Mouse (Mus musculus) embryonic facial prominence, embryonic 11.5 days (tissue): ENCODE measurements around the gene Cd82. TPM values are rescaled to one million over a fixed set of nuclear protein-coding genes. Genes with fewer than 3 reads are reported as not detected.

ENCODE experiments used
- ATAC-seq: fragments of 200-750 bp; cut with Nextera tagmentation; replicated peaks from 2 replicates; pipeline ENCODE4 v1.8.0; 2017; ENCODE audit warnings: low read depth; ENCODE audit not compliant: insufficient number of reproducible peaks, low FRiP score, low TSS enrichment
- DNase-seq: peaks from one replicate; pipeline ENCODE4 v3.0.0-alpha.2; 2015; ENCODE audit warnings: low spot score
- H3K27ac ChIP-seq: fragments of 300-500 bp; sonication (generic); replicated peaks from 2 replicates; pipeline ENCODE4 v1.5.1; 2014; ENCODE audit warnings: mild to moderate bottlenecking, low read depth, low read length, control low read depth
- H3K27me3 ChIP-seq: fragments of 300-500 bp; sonication (generic); 2 replicates; pipeline ENCODE4 v1.6.1; 2014; ENCODE audit warnings: mild to moderate bottlenecking, low read length, moderate library complexity, mixed read lengths; ENCODE audit not compliant: control insufficient read depth, insufficient read depth
- H3K36me3 ChIP-seq: fragments of 300-500 bp; sonication (generic); replicated peaks from 2 replicates; pipeline ENCODE4 v1.6.1; 2014; ENCODE audit warnings: low read depth, mild to moderate bottlenecking, low read length, moderate library complexity, mixed read lengths; ENCODE audit not compliant: control insufficient read depth, insufficient read depth
- H3K4me1 ChIP-seq: fragments of 300-500 bp; sonication (generic); 2 replicates; pipeline ENCODE4 v1.6.1; 2014; ENCODE audit warnings: low read length, mixed read lengths; ENCODE audit not compliant: control insufficient read depth, insufficient read depth
- H3K4me2 ChIP-seq: fragments of 300-500 bp; sonication (generic); 2 replicates; pipeline ENCODE4 v1.6.1; 2014; ENCODE audit warnings: low read depth, mild to moderate bottlenecking, control low read depth, low read length, moderate library complexity
- H3K4me3 ChIP-seq: fragments of 300-500 bp; sonication (generic); 2 replicates; pipeline ENCODE4 v1.5.1; 2014; ENCODE audit warnings: low read depth, low read length, control low read depth
- H3K9ac ChIP-seq: fragments of 300-500 bp; sonication (generic); replicated peaks from 2 replicates; pipeline ENCODE4 v1.6.1; 2014; ENCODE audit warnings: mild to moderate bottlenecking, control low read depth, low read length
- H3K9me3 ChIP-seq: fragments of 300-500 bp; sonication (generic); replicated peaks from 2 replicates; pipeline ENCODE4 v1.6.1; 2016; ENCODE audit warnings: mild to moderate bottlenecking, low read length, inconsistent platforms, mixed read lengths; ENCODE audit not compliant: control insufficient read depth
- WGBS: fragments of 180-500 bp; shearing (Covaris S2); extraction: QIAGEN DNeasy Blood & Tissue Kit; methylation state at CpG from one replicate; pipeline ENCODE4 v1.1.7; 2014; 5-methylcytosine and 5-hydroxymethylcytosine counted together
- polyA plus RNA-seq: library from polyadenylated mRNA; unstranded; fragments of >200 nt; fragmentation: Nextera tagmentation; extraction: Ambion mirVana; gene quantifications from 2 replicates; pipeline ENCODE4 v1.2.1, GENCODE M21; 2014

Cd82 gene
- polyA plus RNA-seq, 1 experiment from 2014 or later, result 6.8 TPM

GRCm38 (mm10) chr2:93448774-93449173 is 14.2 kb downstream of the Cd82 start:
- WGBS, result 49% methylated on average over 5 of the region's 5 CpGs
- Histone ChIP-seq H3K9me3 (no peaks in the 10 kb centered on the region), H3K4me3 (no peak overlapping the region), H3K9ac (no peak overlapping the region), H3K27me3 (no peaks in the 10 kb centered on the region), H3K4me2 (no peak overlapping the region), H3K27ac (no peak overlapping the region), H3K4me1 (peaks cover 7% of the 10 kb centered on the region), H3K36me3 (no peaks in the 10 kb centered on the region)
- DNase-seq (no peak), ATAC-seq (no peak)

GRCm38 (mm10) chr2:93447500-93448249 is 15.3 kb downstream of the Cd82 start:
- 70% methylated on average over 6 of the region's 6 CpGs for WGBS
- no peak for ATAC-seq

GRCm38 (mm10) chr2:93446606-93447353 is 16.2 kb downstream of the Cd82 start:
- 40% methylated on average over 13 of the region's 13 CpGs for WGBS
- DNase-seq (no peak), ATAC-seq (no peak)
- no peaks in the 10 kb centered on the region for H3K27me3 ChIP-seq
- no peaks in the 10 kb centered on the region for H3K9me3 ChIP-seq
- no peak overlapping the region for H3K4me3 ChIP-seq
- H3K9ac ChIP-seq, result no peak overlapping the region
- H3K4me2 ChIP-seq, result no peak overlapping the region
- no peak overlapping the region; the same call in 1 of the 2 replicates for H3K27ac ChIP-seq
- no peaks in the 10 kb centered on the region for H3K36me3 ChIP-seq
- peaks cover 6% of the 10 kb centered on the region for H3K4me1 ChIP-seq

More at GRCm38 (mm10) chr2:93447500-93448249, 15.3 kb downstream of the Cd82 start:
- H3K36me3 ChIP-seq, result no peaks in the 10 kb centered on the region
- no peak overlapping the region for H3K9ac ChIP-seq
- H3K9me3 ChIP-seq, result no peaks in the 10 kb centered on the region
- no peak overlapping the region for H3K27ac ChIP-seq
- DNase-seq, result no peak
- no peak overlapping the region for H3K4me2 ChIP-seq
- H3K4me1 ChIP-seq, result peaks cover 7% of the 10 kb centered on the region
- no peak overlapping the region for H3K4me3 ChIP-seq
- no peaks in the 10 kb centered on the region for H3K27me3 ChIP-seq

- no peaks in the 10 kb centered on the region; the same call in 1 of the 2 replicates for H3K4me1 ChIP-seq
- no peaks in the 10 kb centered on the region for H3K9me3 ChIP-seq
- no peak overlapping the region for H3K9ac ChIP-seq
- H3K4me3 ChIP-seq, result no peak overlapping the region
- 77% methylated on average over 5 of the region's 5 CpGs for WGBS
- H3K27ac ChIP-seq, result no peak overlapping the region
- DNase-seq (no peak), ATAC-seq (no peak)
- H3K4me2 ChIP-seq, result no peak overlapping the region
- H3K27me3 ChIP-seq, result no peaks in the 10 kb centered on the region
- no peaks in the 10 kb centered on the region for H3K36me3 ChIP-seq
These were observed 17.7 kb downstream of the Cd82 start for GRCm38 (mm10) chr2:93445237-93445651.

- ATAC-seq (no peak), DNase-seq (no peak)
- no peak overlapping the region for H3K27ac ChIP-seq
- H3K36me3 ChIP-seq, result no peaks in the 10 kb centered on the region
- no peaks in the 10 kb centered on the region for H3K27me3 ChIP-seq
- H3K4me3 ChIP-seq, result no peak overlapping the region
- H3K4me1 ChIP-seq, result no peaks in the 10 kb centered on the region; the same call in 1 of the 2 replicates
- no peaks in the 10 kb centered on the region for H3K9me3 ChIP-seq
- WGBS, result 85% methylated on average over 7 of the region's 7 CpGs
- no peak overlapping the region for H3K4me2 ChIP-seq
- no peak overlapping the region for H3K9ac ChIP-seq
These were observed 18.7 kb downstream of the Cd82 start for GRCm38 (mm10) chr2:93444280-93444679.

GRCm38 (mm10) chr2:93443106-93443505 is 19.8 kb downstream of the Cd82 start:
- Histone ChIP-seq H3K4me3 (no peak overlapping the region), H3K36me3 (no peaks in the 10 kb centered on the region), H3K9me3 (no peaks in the 10 kb centered on the region), H3K27me3 (no peaks in the 10 kb centered on the region), H3K9ac (no peak overlapping the region), H3K4me2 (no peak overlapping the region), H3K27ac (no peak overlapping the region), H3K4me1 (no peaks in the 10 kb centered on the region; the same call in 1 of the 2 replicates)
- 77% methylated on average over 2 of the region's 2 CpGs for WGBS
- ATAC-seq (no peak), DNase-seq (no peak)

- Histone ChIP-seq H3K27me3 (no peaks in the 10 kb centered on the region), H3K9ac (no peak overlapping the region), H3K36me3 (no peaks in the 10 kb centered on the region), H3K4me1 (no peaks in the 10 kb centered on the region), H3K4me2 (no peak overlapping the region), H3K27ac (no peak overlapping the region), H3K9me3 (no peaks in the 10 kb centered on the region), H3K4me3 (no peak overlapping the region)
- WGBS, result 70% methylated on average over 12 of the region's 12 CpGs
- peak; percentile 25 for DNase-seq
- no peak for ATAC-seq
These were observed 23.0 kb downstream of the Cd82 start for GRCm38 (mm10) chr2:93439812-93440559.
